Comparison of ENCODE assay signal across 8 mouse cellular contexts in the genomic region with DNA sequence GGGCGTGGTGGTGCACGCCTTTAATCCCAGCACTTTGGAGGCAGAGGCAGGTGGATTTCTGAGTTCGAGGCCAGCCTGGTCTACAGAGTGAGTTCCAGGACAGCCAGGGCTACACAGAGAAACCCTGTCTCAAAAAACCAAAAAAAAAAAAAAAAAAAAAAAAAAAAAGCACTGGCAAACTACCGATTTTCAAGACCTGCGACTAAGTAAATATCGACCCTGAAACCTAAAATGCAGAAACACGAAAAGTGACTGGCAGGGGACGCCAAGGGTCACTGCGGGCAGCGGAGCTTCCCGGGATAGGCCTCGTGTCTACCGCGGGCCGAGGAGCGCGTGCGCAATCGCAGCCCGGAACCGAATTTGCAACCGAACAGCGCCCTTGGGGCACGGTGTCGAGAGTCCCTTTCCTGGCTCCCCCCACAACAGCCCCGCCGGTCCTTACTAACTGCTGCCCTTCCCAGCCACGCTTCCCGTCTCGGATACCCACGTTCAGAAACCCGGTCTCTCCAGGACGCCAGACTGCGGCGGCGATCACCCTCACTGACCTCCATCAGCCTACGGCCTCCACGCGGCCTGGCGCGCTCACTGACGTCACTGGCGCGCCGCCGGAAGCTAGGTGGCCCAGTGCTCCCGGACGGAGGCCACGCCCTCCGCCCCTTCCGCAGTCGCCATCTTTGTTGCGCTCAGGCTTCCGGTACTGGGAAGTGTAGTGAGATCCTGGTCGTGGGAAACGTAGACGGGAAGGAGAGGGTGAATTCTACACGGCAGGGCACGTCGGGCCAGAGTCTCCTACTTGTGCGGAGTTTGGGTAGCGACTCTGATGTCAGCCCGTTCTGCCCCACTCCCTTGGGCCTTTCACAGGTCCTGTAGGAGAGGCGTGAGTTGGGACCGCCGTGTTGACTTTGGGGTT. TPM values are rescaled to one million over a fixed set of nuclear protein-coding genes. Genes with fewer than 3 reads are reported as not detected.
DNase-seq lines count a peak whose midpoint lies in the region; ATAC-seq and TF ChIP-seq lines count a peak whose summit lies in the region.

Gene Tbrg4, minus strand, starts transcription at position 590 of the 910 bp plus-strand sequence.

- peak within 1 kb of the TSS; percentile 72 for H3K4me3 ChIP-seq in cortical plate, adult 2 months (ENCODE audit: insufficient read depth, low read length)
- peak within 1 kb of the TSS; percentile 99 for H3K4me3 ChIP-seq in megakaryocyte, embryonic 14.5 days (replicated peaks)

- TF ChIP-seq POLR2A in cortical plate, adult 2 months (IDR thresholded peaks at IDR 0.05; ENCODE audit: extremely low read depth, insufficient read depth, low read length): peak; percentile 83

- H3K9me3 ChIP-seq in megakaryocyte, embryonic 14.5 days: no peaks in the 10 kb centered on the region

- peaks cover 2% of the 10 kb centered on the region; the same call in 1 of the 2 replicates for H3K4me1 ChIP-seq in cortical plate, adult 2 months (ENCODE audit: control insufficient read depth, insufficient read depth, low read length)
- peaks cover 67% of the 10 kb centered on the region for H3K4me1 ChIP-seq in megakaryocyte, embryonic 14.5 days

- peaks cover 35% of the 10 kb centered on the region for H3K36me3 ChIP-seq in megakaryocyte, embryonic 14.5 days (replicated peaks; ENCODE audit: low read length)

- ATAC-seq in activated CD4-positive, CD25-positive, alpha-beta regulatory T cell, adult 4 months: peak; percentile 77

- no peaks in the 10 kb centered on the region for H3K27me3 ChIP-seq in megakaryocyte, embryonic 14.5 days (replicated peaks)

- H3K27ac ChIP-seq in cortical plate, adult 2 months (ENCODE audit: insufficient read depth, low read length): peak within 1 kb of the TSS; percentile 69

- peak; percentile 86 to 90 for DNase-seq in gastrocnemius, adult 8-10 months (ENCODE audit: low spot score in 2 of 2)
- peak; percentile 85 for DNase-seq in hindlimb bud, embryonic 11.5 days (ENCODE audit: extremely low spot score, low read depth, low spot score)
- peak; percentile 87 to 91 for DNase-seq in left cerebral cortex, adult 8-10 months (ENCODE audit: low spot score in 2 of 2)
- DNase-seq in right cerebral cortex, postnatal 10 days (ENCODE audit: low spot score in 2 of 2): peak; percentile 95 to 96
- DNase-seq in urinary bladder, postnatal 25 days (ENCODE audit: low spot score): peak; percentile 88

- no peak for TF ChIP-seq CTCF in cortical plate, adult 2 months (IDR thresholded peaks at IDR 0.05; ENCODE audit: extremely low read depth, insufficient read depth, low read length)

RNA-seq across cellular contexts. Expression of gene Tbrg4, which starts in this region (rescaled TPM):
- 10 to 100 TPM; 21.6 to 33.6 TPM for polyA plus RNA-seq in activated CD4-positive, CD25-positive, alpha-beta regulatory T cell, adult 4 months (2017; shearing (Covaris generic))
- 57.5 and 60.2 TPM in 2 replicates for polyA plus RNA-seq in cortical plate, adult 2 months (2012; rRNA removed)
- 10 to 100 TPM; 53.8 to 63.0 (median 61.0) TPM for total RNA-seq in gastrocnemius, adult 8-10 months (2022)
- 10 to 100 TPM; 42.8 to 55.7 (median 46.8) TPM for total RNA-seq in left cerebral cortex, adult 8-10 months (2022)
- polyA plus RNA-seq in megakaryocyte, embryonic 14.5 days (2012; ENCODE audit: insufficient read depth, low replicate concordance): 55.6 and 136 TPM in 2 replicates

Comparison
In these comparisons a context has a peak if more than half of its experiments do, and no peak if none do; other contexts are left out.
1. Peak in every context shown above with its lines: DNase-seq, ATAC-seq, H3K4me3 ChIP-seq and H3K27ac ChIP-seq.